Mouse (Mus musculus): ENCODE results near the gene Abhd17a. TPM values are rescaled to one million over a fixed set of nuclear protein-coding genes. Genes with fewer than 3 reads are reported as not detected.
A peak's percentile ranks its signal among the peaks of the same experiment; 100 is the strongest.

Abhd17a gene
- polyA plus RNA-seq, 2 experiments, result 41.2 to 55.0 TPM

DNA sequence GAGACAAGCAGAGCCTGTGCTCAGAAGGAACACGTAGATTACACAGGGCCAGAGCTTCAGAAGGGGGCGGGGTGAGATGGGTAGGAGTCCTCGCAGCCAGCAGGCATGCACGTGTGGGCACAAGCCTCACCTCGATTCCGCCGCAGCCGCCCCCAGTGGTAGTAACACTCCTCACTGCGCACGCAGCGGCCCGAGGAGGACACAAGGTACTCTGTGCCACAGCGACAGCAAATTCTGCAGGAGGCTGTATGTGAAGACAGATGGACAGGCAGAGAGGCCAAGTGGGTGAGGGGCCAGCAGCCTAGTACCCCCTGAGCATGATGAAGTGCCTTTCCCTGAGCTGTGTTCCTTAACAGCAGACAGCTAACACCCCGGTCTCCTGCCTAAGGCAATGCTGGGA is 46.3 kb downstream of the Abhd17a start:
- no peak overlapping the region for H3K4me2 ChIP-seq (ENCODE audit: low read depth)
- 87% methylated on average over 14 of the region's 14 CpGs for WGBS (ENCODE audit: insufficient replicate concordance)
- no peaks in the 10 kb centered on the region for H3K9me3 ChIP-seq (ENCODE audit: control insufficient read depth, low read length)
- no peak overlapping the region for H3K4me3 ChIP-seq (ENCODE audit: insufficient read depth in 1 of 2, low read depth in 2 of 2, low read length in 2 of 2)
- H3K9ac ChIP-seq (replicated peaks), result no peak overlapping the region
- peaks cover 55% of the 10 kb centered on the region for H3K36me3 ChIP-seq (replicated peaks; ENCODE audit: control insufficient read depth, insufficient read depth, low read depth)
- no peak for TF ChIP-seq EP300 (IDR thresholded peaks at IDR 0.05; ENCODE audit: low read depth)
- TF ChIP-seq CTCF (IDR thresholded peaks at IDR 0.05; ENCODE audit: low read depth), result no peak
- peaks cover 23 to 32% of the 10 kb centered on the region in 2 experiments for H3K4me1 ChIP-seq (replicated peaks; ENCODE audit: control insufficient read depth in 2 of 2, insufficient read depth in 2 of 2, low read length in 1 of 2)
- H3K27me3 ChIP-seq (ENCODE audit: control insufficient read depth, insufficient read depth, low read length), result no peaks in the 10 kb centered on the region
- H3K27ac ChIP-seq, result no peak overlapping the region
- DNase-seq (ENCODE audit: low read depth in 3 of 3, low spot score in 3 of 3) (no peak), ATAC-seq (ENCODE audit: insufficient read depth) (no peak)

DNA sequence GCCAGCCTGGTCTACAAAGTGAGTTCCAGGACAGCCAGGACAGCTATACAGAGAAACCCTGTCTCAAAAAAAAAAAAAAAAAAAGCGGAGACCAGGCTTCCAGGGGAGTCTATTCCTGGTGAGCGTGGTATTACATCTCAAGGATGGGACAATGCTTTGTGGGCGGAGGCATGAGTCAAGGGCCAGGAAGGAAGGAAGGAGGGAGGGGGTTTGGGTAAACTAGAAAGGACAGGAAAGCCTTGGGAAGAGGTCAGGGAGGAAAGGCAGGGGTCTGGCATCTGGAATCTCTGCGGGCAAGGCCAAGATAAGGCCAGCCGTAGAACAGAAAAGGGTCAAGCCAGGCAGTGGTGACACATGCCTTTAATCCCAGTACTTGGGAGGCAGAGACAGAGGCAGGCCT is 50.6 kb downstream of the Abhd17a start:
- DNase-seq (ENCODE audit: low read depth in 3 of 3, low spot score in 3 of 3) (no peak), ATAC-seq (ENCODE audit: insufficient read depth) (no peak)
- H3K36me3 ChIP-seq (replicated peaks; ENCODE audit: control insufficient read depth, insufficient read depth, low read depth), result peaks cover 29% of the 10 kb centered on the region
- TF ChIP-seq CTCF (IDR thresholded peaks at IDR 0.05; ENCODE audit: low read depth), result no peak
- no peak for TF ChIP-seq EP300 (IDR thresholded peaks at IDR 0.05; ENCODE audit: low read depth)
- peak overlapping the region; percentile 34 for H3K27ac ChIP-seq
- no peaks in the 10 kb centered on the region for H3K9me3 ChIP-seq (ENCODE audit: control insufficient read depth, low read length)
- peak overlapping the region; percentile 69 for H3K4me2 ChIP-seq (ENCODE audit: low read depth)
- H3K4me3 ChIP-seq (ENCODE audit: insufficient read depth in 1 of 2, low read depth in 2 of 2, low read length in 2 of 2), result no peak overlapping the region
- H3K4me1 ChIP-seq (replicated peaks; ENCODE audit: control insufficient read depth in 2 of 2, insufficient read depth in 2 of 2, low read length in 1 of 2), result peaks cover 24 to 39% of the 10 kb centered on the region in 2 experiments
- H3K27me3 ChIP-seq (ENCODE audit: control insufficient read depth, insufficient read depth, low read length), result no peaks in the 10 kb centered on the region
- WGBS (ENCODE audit: insufficient replicate concordance), result 23% methylated on average over 5 of the region's 5 CpGs
- H3K9ac ChIP-seq (replicated peaks), result no peak overlapping the region

DNA sequence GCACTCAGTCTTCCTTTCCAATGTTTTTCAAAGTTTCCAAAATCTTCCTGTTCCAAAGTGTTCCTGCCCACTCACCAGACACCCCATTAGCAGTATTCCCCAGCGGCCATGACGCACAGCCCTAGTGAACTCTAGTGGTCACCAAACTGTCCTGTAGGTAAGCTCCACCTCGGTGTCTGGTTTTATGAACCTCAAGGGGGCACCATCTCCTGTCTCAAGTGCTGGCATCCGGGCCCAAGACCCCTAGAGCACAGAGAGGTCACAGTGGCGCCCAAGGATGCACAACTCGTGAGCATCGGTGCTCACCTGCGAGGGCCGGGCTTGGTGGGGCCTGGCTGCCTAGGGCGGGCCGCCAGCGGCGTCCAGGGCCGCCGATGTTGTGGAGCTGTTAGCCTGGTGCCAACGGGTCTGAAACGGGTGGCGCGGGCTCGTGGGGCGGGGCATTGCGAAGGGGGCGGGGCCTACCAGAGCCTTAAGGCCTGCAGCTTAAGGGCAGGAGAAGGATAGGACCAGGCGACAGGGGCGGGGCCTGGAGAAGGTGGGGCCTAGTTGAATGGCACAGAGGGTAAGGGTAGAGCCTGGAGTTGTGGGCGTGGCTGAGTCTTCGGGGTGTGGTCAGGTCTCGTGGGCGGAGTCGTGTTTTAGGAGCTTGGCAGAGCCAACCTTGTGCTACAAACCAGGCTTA is 51.3 kb downstream of the Abhd17a start, which contains the start of gene Atp8b3:
Gene Atp8b3, minus strand, starts transcription at position 415 of the 685 bp plus-strand sequence.
- Histone ChIP-seq H3K9ac (replicated peaks) (peak within 1 kb of the TSS; percentile 35), H3K27ac (peak within 1 kb of the TSS; percentile 58), H3K36me3 (replicated peaks; ENCODE audit: control insufficient read depth, insufficient read depth, low read depth) (peaks cover 23% of the 10 kb centered on the region), H3K27me3 (ENCODE audit: control insufficient read depth, insufficient read depth, low read length) (no peaks in the 10 kb centered on the region), H3K4me1 (replicated peaks; ENCODE audit: control insufficient read depth in 2 of 2, insufficient read depth in 2 of 2, low read length in 1 of 2) (peaks cover 31 to 46% of the 10 kb centered on the region in 2 experiments), H3K4me2 (ENCODE audit: low read depth) (peak within 1 kb of the TSS; percentile 69), H3K4me3 (ENCODE audit: insufficient read depth in 1 of 2, low read depth in 2 of 2, low read length in 2 of 2) (peak within 1 kb of the TSS; percentile 43 to 48), H3K9me3 (ENCODE audit: control insufficient read depth, low read length) (no peaks in the 10 kb centered on the region)
- TF ChIP-seq CTCF (IDR thresholded peaks at IDR 0.05; ENCODE audit: low read depth) (peak; percentile 71), EP300 (IDR thresholded peaks at IDR 0.05; ENCODE audit: low read depth) (no peak)
- WGBS (ENCODE audit: insufficient replicate concordance), result 2% methylated on average over 30 of the region's 30 CpGs
- peak; percentile 94 for ATAC-seq (ENCODE audit: insufficient read depth)
- peak; percentile 97 to 99 (median 98) for DNase-seq (ENCODE audit: low read depth in 3 of 3, low spot score in 3 of 3)

DNA sequence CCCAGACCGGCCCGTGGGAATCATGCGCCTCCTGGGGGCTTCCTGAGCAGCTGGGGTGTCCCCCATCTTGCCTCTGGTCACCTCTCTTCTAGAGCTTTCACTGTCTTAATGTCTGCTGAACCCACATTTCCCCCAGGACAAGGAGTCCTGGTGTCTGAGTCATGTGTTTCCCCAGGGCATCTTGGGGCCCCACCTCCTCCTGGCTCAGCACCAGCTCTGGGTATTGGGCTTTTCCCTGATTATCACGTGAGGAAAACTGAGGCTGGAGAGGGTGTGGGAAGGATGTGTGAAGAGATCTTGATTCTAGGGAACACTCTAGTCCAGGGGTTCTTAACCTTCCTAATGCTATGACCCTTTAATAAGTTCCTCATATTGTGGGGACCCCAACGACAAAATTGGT is 52.0 kb downstream of the Abhd17a start:
- no peak for ATAC-seq (ENCODE audit: insufficient read depth)

DNA sequence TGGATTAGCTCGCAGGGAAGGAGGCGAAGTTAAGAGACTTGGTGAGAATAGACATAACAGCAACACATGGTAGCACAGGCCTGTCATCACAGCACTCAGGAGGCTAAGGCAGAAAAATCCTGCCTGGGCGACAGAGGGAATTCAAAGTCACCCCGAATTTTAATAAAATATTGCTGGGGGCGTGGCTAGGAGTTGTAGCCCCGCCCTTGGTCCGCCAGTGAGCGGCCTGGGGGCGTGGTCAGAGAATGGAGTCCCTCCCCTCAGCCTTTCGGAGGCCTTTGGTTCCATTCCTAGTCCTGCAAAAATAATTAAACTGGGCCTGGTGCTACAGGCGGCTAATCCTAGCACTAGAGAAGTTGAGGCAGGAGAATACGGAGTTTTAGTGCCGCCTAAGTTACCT is 54.4 kb downstream of the Abhd17a start:
- H3K4me2 ChIP-seq (ENCODE audit: low read depth), result peak overlapping the region; percentile 70
- H3K9ac ChIP-seq (replicated peaks), result peak overlapping the region; percentile 23
- TF ChIP-seq EP300 (IDR thresholded peaks at IDR 0.05; ENCODE audit: low read depth) (no peak), CTCF (IDR thresholded peaks at IDR 0.05; ENCODE audit: low read depth) (no peak)
- DNase-seq (ENCODE audit: low read depth in 3 of 3, low spot score in 3 of 3) (peak; percentile 56 to 63 (median 56)), ATAC-seq (ENCODE audit: insufficient read depth) (no peak)
- no peaks in the 10 kb centered on the region for H3K36me3 ChIP-seq (replicated peaks; ENCODE audit: control insufficient read depth, insufficient read depth, low read depth)
- H3K4me1 ChIP-seq (replicated peaks; ENCODE audit: control insufficient read depth in 2 of 2, insufficient read depth in 2 of 2, low read length in 1 of 2), result peaks cover 42 to 57% of the 10 kb centered on the region in 2 experiments
- 10% methylated on average over 13 of the region's 13 CpGs for WGBS (ENCODE audit: insufficient replicate concordance)
- peak overlapping the region; percentile 58 for H3K27ac ChIP-seq
- no peaks in the 10 kb centered on the region for H3K9me3 ChIP-seq (ENCODE audit: control insufficient read depth, low read length)
- H3K27me3 ChIP-seq (ENCODE audit: control insufficient read depth, insufficient read depth, low read length), result no peaks in the 10 kb centered on the region
- H3K4me3 ChIP-seq (ENCODE audit: insufficient read depth in 1 of 2, low read depth in 2 of 2, low read length in 2 of 2), result peak overlapping the region; percentile 38 to 54

More for the DNA sequence above, 52.0 kb downstream of the Abhd17a start:
- TF ChIP-seq CTCF (IDR thresholded peaks at IDR 0.05; ENCODE audit: low read depth) (no peak), EP300 (IDR thresholded peaks at IDR 0.05; ENCODE audit: low read depth) (no peak)
- peaks cover 17% of the 10 kb centered on the region for H3K36me3 ChIP-seq (replicated peaks; ENCODE audit: control insufficient read depth, insufficient read depth, low read depth)
- H3K27ac ChIP-seq, result no peak overlapping the region
- no peak overlapping the region for H3K9ac ChIP-seq (replicated peaks)
- H3K4me1 ChIP-seq (replicated peaks; ENCODE audit: control insufficient read depth in 2 of 2, insufficient read depth in 2 of 2, low read length in 1 of 2), result peaks cover 37 to 52% of the 10 kb centered on the region in 2 experiments
- no peak overlapping the region for H3K4me3 ChIP-seq (ENCODE audit: insufficient read depth in 1 of 2, low read depth in 2 of 2, low read length in 2 of 2)
- H3K27me3 ChIP-seq (ENCODE audit: control insufficient read depth, insufficient read depth, low read length), result no peaks in the 10 kb centered on the region
- H3K9me3 ChIP-seq (ENCODE audit: control insufficient read depth, low read length), result no peaks in the 10 kb centered on the region
- no peak for DNase-seq (ENCODE audit: low read depth in 3 of 3, low spot score in 3 of 3)
- peak overlapping the region; percentile 69; the same call in 1 of the 2 replicates for H3K4me2 ChIP-seq (ENCODE audit: low read depth)
- WGBS (ENCODE audit: insufficient replicate concordance), result 56% methylated on average over 5 of the region's 5 CpGs
